Mouse (Mus musculus) liver, postnatal 0 days (tissue): Measurements from ENCODE around the gene Lpar2.

Source experiments
- CTCF ChIP-seq: sonication (generic); IDR thresholded peaks from 2 replicates; pipeline ENCODE4 v1.5.1; 2016; ENCODE audit warnings: antibody characterized with exemption, low read depth
- EP300 ChIP-seq: IDR thresholded peaks from 2 replicates; pipeline ENCODE4 v1.6.1; 2016; ENCODE audit warnings: antibody characterized with exemption, low read depth, mild to moderate bottlenecking

DNA sequence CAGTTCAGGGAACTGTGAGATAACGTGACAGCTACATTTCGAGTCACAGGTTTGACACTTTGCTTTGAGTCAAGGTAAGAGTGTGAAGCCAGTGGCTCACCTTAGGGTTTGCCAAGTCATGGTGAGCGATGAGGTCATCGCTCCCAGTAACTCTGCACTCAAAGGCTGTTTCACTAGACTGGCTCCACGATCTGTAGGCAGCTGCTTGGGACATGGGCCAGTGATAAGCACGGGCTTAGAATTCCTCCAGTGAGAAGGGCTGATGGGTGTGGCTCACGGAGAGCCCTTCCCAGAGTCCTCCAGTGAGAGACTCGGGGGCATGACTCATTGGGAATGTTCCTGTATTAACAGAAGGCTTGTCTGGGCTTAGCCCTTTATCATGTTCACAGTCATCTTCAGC, 26.7 kb downstream of the Lpar2 start:
- TF ChIP-seq CTCF = no peak
- TF ChIP-seq EP300 = no peak
